Mouse (Mus musculus): ENCODE measurements at regions not wholly inside any gene's neighbourhood (a gene's known extent, or its start where the extent isn't known, plus 50 kb on each side); places are given as distances from the start of the nearest gene placed in this dataset.

DNA sequence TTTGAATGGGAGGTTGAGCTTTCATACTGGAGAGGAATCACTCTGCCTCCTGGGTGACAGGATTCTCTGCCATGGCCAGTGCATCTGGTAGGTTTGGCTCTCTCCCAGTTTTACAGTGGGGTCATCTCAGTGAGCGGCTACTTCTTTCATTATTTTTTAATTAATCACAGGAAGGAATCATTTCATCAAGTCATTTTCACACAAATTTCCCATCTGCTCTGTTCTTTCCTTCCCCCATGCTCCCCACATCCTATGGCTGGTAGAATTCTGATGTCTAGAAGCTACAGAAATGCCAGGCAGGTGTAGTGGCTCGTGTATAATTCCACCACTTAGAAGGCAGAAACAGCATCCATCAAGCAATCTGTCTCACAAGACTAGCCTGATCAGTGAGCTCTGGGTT, 56.1 kb upstream of the Kctd3 start:
- DNase-seq (ENCODE audit: low read depth, low spot score): no peak
- H3K9ac ChIP-seq (ENCODE audit: insufficient read depth, low read depth, low read length, poor library complexity, severe bottlenecking): no peak overlapping the region
- no peaks in the 10 kb centered on the region for H3K4me1 ChIP-seq (ENCODE audit: control insufficient read depth in 2 of 2, insufficient read depth in 2 of 2, low read length in 2 of 2, poor library complexity in 1 of 2)
- H3K9me3 ChIP-seq (ENCODE audit: control insufficient read depth, insufficient read depth, low read depth, low read length): no peaks in the 10 kb centered on the region
- no peaks in the 10 kb centered on the region for H3K36me3 ChIP-seq (ENCODE audit: control insufficient read depth, insufficient read depth, low read length, poor library complexity, severe bottlenecking)
- in situ Hi-C loops (cut with MboI; ENCODE audit: low sequenced_read_pairs in 2 of 2, unreplicated experiment in 2 of 2): no loop called here
- TF ChIP-seq ZNF384 (IDR thresholded peaks at IDR 0.05; ENCODE audit: low read depth, low read length) (no peak), MAFK (IDR thresholded peaks at IDR 0.05; ENCODE audit: insufficient read depth, low read depth, low read length) (no peak), HCFC1 (IDR thresholded peaks at IDR 0.05; ENCODE audit: borderline replicate concordance, insufficient read depth, low read length) (no peak), CHD2 (IDR thresholded peaks at IDR 0.05; ENCODE audit: low read depth, low read length) (no peak), ZC3H11A (IDR thresholded peaks at IDR 0.05; ENCODE audit: borderline replicate concordance, low read depth, low read length) (no peak)
- H3K27ac ChIP-seq (ENCODE audit: insufficient read depth, low read depth, low read length, poor library complexity, severe bottlenecking): no peak overlapping the region
- H3K4me3 ChIP-seq (ENCODE audit: insufficient read depth in 1 of 2, low read depth in 1 of 2, low read length in 2 of 2, poor library complexity in 1 of 2, severe bottlenecking in 1 of 2): no peak overlapping the region

DNA sequence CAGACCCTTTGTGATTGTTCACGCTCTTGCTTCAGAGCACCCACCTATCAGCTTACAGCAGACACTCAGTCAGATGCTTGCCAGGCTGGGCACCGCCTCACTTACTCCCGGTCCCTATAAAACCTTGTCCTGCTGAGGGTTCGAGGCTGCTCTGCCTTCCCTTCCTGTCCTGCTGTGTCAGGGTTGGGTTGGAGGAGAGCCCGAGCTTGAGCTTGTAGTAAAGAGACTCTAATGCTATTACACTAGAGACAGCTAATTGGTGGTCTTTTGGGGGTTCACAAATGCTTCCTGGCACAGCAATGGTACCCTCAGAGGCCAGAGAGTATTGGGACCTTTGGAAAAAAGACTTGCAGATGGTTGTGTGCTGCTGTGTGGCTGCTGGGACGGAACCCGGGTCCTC, 55.6 kb upstream of the Kctd3 start:
- H3K36me3 ChIP-seq (ENCODE audit: control insufficient read depth, insufficient read depth, low read length, poor library complexity, severe bottlenecking): no peaks in the 10 kb centered on the region
- H3K9ac ChIP-seq (ENCODE audit: insufficient read depth, low read depth, low read length, poor library complexity, severe bottlenecking): no peak overlapping the region
- in situ Hi-C loops (cut with MboI; ENCODE audit: low sequenced_read_pairs in 2 of 2, unreplicated experiment in 2 of 2): no loop called here
- TF ChIP-seq CHD2 (IDR thresholded peaks at IDR 0.05; ENCODE audit: low read depth, low read length) (no peak), ZNF384 (IDR thresholded peaks at IDR 0.05; ENCODE audit: low read depth, low read length) (no peak), ZC3H11A (IDR thresholded peaks at IDR 0.05; ENCODE audit: borderline replicate concordance, low read depth, low read length) (no peak), MAFK (IDR thresholded peaks at IDR 0.05; ENCODE audit: insufficient read depth, low read depth, low read length) (no peak), HCFC1 (IDR thresholded peaks at IDR 0.05; ENCODE audit: borderline replicate concordance, insufficient read depth, low read length) (no peak)
- H3K27ac ChIP-seq (ENCODE audit: insufficient read depth, low read depth, low read length, poor library complexity, severe bottlenecking): no peak overlapping the region
- H3K4me3 ChIP-seq (ENCODE audit: insufficient read depth in 1 of 2, low read depth in 1 of 2, low read length in 2 of 2, poor library complexity in 1 of 2, severe bottlenecking in 1 of 2): no peak overlapping the region
- H3K9me3 ChIP-seq (ENCODE audit: control insufficient read depth, insufficient read depth, low read depth, low read length): no peaks in the 10 kb centered on the region
- no peaks in the 10 kb centered on the region for H3K4me1 ChIP-seq (ENCODE audit: control insufficient read depth in 2 of 2, insufficient read depth in 2 of 2, low read length in 2 of 2, poor library complexity in 1 of 2)
- DNase-seq (ENCODE audit: low read depth, low spot score): no peak

Data from ES-E14 (cell line).